11 mouse cellular contexts compared by ENCODE assay signal in the genomic region with DNA sequence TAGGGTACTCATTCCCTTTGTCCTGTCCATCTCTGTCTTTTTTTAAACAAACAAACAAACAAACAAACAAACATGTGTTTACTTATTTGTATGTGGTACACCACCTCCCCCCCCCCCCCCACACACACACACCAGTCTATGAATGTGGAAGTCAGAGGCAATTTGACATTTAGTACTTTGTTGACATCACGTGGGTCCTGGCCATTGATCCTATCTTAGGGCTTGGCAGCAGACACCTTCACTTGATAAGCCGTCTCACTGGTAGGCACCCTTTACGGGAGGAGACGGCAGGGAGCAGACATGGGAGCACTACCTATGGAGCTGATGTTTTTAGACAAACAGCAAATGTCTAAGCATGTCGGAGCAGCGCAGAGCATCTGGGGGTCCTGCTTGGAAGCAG.
"Had no signal": no experiment of that assay in that cellular context is flagged by ENCODE, and none has a peak within 500 bp of the region (broad histone marks: within the 10 kb centered on the region; RNA-seq: fewer than 3 reads in every experiment).

No protein-coding gene starts in this region.

- DNase-seq: kidney, adult 8-10 months; kidney, postnatal 14 days; left cerebral cortex, postnatal 4 days; liver, embryonic 13.5 days; lung, adult 18-20 months; retina, postnatal 1 day; thymus, postnatal 36 days had no signal

- H3K9me3 ChIP-seq: limb, embryonic 13.5 days; liver, embryonic 13.5 days; midbrain, embryonic 13.5 days; neural tube, embryonic 13.5 days had no signal

- H3K27me3 ChIP-seq: limb, embryonic 13.5 days; liver, embryonic 13.5 days; midbrain, embryonic 13.5 days; neural tube, embryonic 13.5 days had no signal

- H3K4me3 ChIP-seq: limb, embryonic 13.5 days; liver, embryonic 13.5 days; midbrain, embryonic 13.5 days; neural tube, embryonic 13.5 days had no signal

- H3K36me3 ChIP-seq: limb, embryonic 13.5 days; liver, embryonic 13.5 days; midbrain, embryonic 13.5 days; neural tube, embryonic 13.5 days had no signal

- H3K27ac ChIP-seq: limb, embryonic 13.5 days; liver, embryonic 13.5 days; midbrain, embryonic 13.5 days; neural tube, embryonic 13.5 days had no signal

- H3K9ac ChIP-seq: limb, embryonic 13.5 days; liver, embryonic 13.5 days; midbrain, embryonic 13.5 days; neural tube, embryonic 13.5 days had no signal

- ATAC-seq: intestine, embryonic 16.5 days; midbrain, embryonic 13.5 days had no signal

- H3K4me2 ChIP-seq: limb, embryonic 13.5 days; liver, embryonic 13.5 days; midbrain, embryonic 13.5 days; neural tube, embryonic 13.5 days had no signal
